Mouse (Mus musculus): ENCODE measurements around the gene Flt3l. TPM values are rescaled to one million over a fixed set of nuclear protein-coding genes. Genes with fewer than 3 reads are reported as not detected.

The Flt3l gene
- polyA plus RNA-seq, 1 experiment = 1.6 TPM

DNA sequence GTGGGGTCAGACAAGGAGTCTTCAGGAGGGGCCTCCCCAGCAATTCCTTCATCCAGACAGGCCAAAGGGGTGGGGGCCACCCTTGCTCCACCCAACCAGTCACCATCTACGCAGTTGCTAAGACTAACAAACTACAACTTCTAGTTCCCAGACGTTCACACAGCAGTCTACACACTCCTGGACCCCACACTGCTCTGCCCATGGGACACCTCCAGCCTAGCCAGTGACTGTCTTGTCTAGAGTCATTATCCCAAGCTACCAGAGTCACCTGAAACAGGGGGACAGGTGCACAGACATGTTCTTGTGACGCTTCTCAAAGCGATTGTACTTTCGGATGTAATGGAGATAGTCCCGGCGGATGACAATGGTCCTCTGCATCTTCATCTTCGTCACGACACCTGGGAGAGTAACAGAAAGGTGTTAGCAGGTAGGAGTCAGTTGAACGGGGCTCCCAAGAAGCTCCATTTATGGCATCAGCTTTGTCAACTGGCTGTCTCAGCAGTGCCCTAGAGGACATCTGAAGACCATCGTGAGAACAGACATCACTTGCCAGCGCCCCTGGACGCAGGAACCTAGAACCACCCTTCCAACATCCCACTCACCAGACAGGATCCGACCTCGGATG lies 13.6 kb downstream of the Flt3l start:
- TF ChIP-seq MYOG (IDR thresholded peaks at IDR 0.05; ENCODE audit: control insufficient read depth, extremely low read depth, insufficient read length) (no peak), MAX (IDR thresholded peaks at IDR 0.05) (no peak), USF1 (IDR thresholded peaks at IDR 0.05; ENCODE audit: low read depth) (no peak), FOSL1 (IDR thresholded peaks at IDR 0.05; ENCODE audit: insufficient read depth, low read length, poor library complexity, severe bottlenecking) (no peak), CEBPB (IDR thresholded peaks at IDR 0.05; ENCODE audit: low read depth) (no peak), MYOD1 (IDR thresholded peaks at IDR 0.05; ENCODE audit: control insufficient read depth, insufficient read length, low read depth) (no peak), CTCF (IDR thresholded peaks at IDR 0.05; ENCODE audit: control insufficient read depth, insufficient read depth, insufficient read length) (no peak)
- Histone ChIP-seq H3K79me2 (ENCODE audit: control insufficient read depth, insufficient read depth) (peaks cover 63% of the 10 kb centered on the region), H3K4me3 (ENCODE audit: insufficient read depth, poor library complexity, severe bottlenecking) (peak overlapping the region; percentile 95), H3K36me3 (ENCODE audit: control insufficient read depth, insufficient read depth) (peaks cover 82% of the 10 kb centered on the region), H3ac (ENCODE audit: control insufficient read depth, insufficient read length, low read depth) (peak overlapping the region; percentile 32), H3K27me3 (ENCODE audit: control insufficient read depth, insufficient read depth, insufficient read length) (no peaks in the 10 kb centered on the region), H3K79me3 (ENCODE audit: low read depth) (peaks cover 47% of the 10 kb centered on the region)

DNA sequence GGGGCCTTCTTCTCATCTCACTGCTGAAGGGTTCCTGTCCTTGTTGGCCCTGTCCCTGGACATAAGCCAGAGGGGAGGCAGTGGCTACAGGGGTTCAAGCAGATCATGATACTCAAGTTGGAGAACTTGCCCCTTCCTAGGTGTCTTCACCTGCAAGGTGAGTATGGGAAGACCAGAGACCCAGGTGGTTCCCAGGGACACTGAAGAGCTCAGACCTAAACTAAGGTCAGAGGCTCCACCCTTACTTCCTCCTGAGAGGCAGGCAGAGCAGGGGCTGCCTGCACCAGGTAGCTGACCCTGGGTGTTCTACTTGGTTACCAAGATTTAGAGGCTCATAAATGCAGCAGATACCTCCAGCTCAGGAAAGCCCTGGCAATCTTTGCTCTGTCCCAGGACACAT lies 14.3 kb downstream of the Flt3l start:
- Histone ChIP-seq H3K4me3 (ENCODE audit: insufficient read depth, poor library complexity, severe bottlenecking) (no peak overlapping the region), H3K79me2 (ENCODE audit: control insufficient read depth, insufficient read depth) (peaks cover 56% of the 10 kb centered on the region), H3K36me3 (ENCODE audit: control insufficient read depth, insufficient read depth) (peaks cover 75% of the 10 kb centered on the region), H3K79me3 (ENCODE audit: low read depth) (peaks cover 40% of the 10 kb centered on the region), H3K27me3 (ENCODE audit: control insufficient read depth, insufficient read depth, insufficient read length) (no peaks in the 10 kb centered on the region), H3ac (ENCODE audit: control insufficient read depth, insufficient read length, low read depth) (peak overlapping the region; percentile 14)
- no peak for TF ChIP-seq MAX (IDR thresholded peaks at IDR 0.05)
- no peak for TF ChIP-seq CEBPB (IDR thresholded peaks at IDR 0.05; ENCODE audit: low read depth)
- no peak for TF ChIP-seq FOSL1 (IDR thresholded peaks at IDR 0.05; ENCODE audit: insufficient read depth, low read length, poor library complexity, severe bottlenecking)
- TF ChIP-seq MYOD1 (IDR thresholded peaks at IDR 0.05; ENCODE audit: control insufficient read depth, insufficient read length, low read depth) = no peak
- TF ChIP-seq USF1 (IDR thresholded peaks at IDR 0.05; ENCODE audit: low read depth) = no peak
- no peak for TF ChIP-seq CTCF (IDR thresholded peaks at IDR 0.05; ENCODE audit: control insufficient read depth, insufficient read depth, insufficient read length)
- no peak for TF ChIP-seq MYOG (IDR thresholded peaks at IDR 0.05; ENCODE audit: control insufficient read depth, extremely low read depth, insufficient read length)

DNA sequence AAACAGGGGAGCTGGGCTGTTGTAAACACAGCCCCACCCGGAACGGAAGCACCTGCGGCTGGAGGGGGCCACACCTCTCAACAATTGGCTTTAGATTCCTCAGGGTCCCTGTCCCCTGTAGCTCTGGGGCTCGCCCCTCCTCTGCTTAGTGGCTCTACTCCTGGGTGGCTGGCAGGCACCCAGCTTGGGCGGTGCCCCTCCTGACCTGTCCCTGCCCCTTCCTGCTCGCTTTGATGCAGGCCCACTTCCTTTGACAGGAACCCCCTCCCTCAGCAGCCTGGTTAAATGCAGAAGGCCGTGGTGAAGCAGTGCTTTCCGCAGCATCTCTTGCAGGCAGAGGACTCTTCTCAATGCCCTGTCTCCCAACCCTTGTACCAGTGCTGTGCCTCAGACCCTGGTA lies 14.8 kb downstream of the Flt3l start:
- peaks cover 34% of the 10 kb centered on the region for H3K79me3 ChIP-seq (ENCODE audit: low read depth)
- H3K79me2 ChIP-seq (ENCODE audit: control insufficient read depth, insufficient read depth) = peaks cover 50% of the 10 kb centered on the region
- no peaks in the 10 kb centered on the region for H3K27me3 ChIP-seq (ENCODE audit: control insufficient read depth, insufficient read depth, insufficient read length)
- TF ChIP-seq MAX (IDR thresholded peaks at IDR 0.05) (no peak), USF1 (IDR thresholded peaks at IDR 0.05; ENCODE audit: low read depth) (no peak), CTCF (IDR thresholded peaks at IDR 0.05; ENCODE audit: control insufficient read depth, insufficient read depth, insufficient read length) (no peak)
- peak overlapping the region; percentile 19 for H3ac ChIP-seq (ENCODE audit: control insufficient read depth, insufficient read length, low read depth)
- peaks cover 70% of the 10 kb centered on the region for H3K36me3 ChIP-seq (ENCODE audit: control insufficient read depth, insufficient read depth)
- no peak overlapping the region for H3K4me3 ChIP-seq (ENCODE audit: insufficient read depth, poor library complexity, severe bottlenecking)

DNA sequence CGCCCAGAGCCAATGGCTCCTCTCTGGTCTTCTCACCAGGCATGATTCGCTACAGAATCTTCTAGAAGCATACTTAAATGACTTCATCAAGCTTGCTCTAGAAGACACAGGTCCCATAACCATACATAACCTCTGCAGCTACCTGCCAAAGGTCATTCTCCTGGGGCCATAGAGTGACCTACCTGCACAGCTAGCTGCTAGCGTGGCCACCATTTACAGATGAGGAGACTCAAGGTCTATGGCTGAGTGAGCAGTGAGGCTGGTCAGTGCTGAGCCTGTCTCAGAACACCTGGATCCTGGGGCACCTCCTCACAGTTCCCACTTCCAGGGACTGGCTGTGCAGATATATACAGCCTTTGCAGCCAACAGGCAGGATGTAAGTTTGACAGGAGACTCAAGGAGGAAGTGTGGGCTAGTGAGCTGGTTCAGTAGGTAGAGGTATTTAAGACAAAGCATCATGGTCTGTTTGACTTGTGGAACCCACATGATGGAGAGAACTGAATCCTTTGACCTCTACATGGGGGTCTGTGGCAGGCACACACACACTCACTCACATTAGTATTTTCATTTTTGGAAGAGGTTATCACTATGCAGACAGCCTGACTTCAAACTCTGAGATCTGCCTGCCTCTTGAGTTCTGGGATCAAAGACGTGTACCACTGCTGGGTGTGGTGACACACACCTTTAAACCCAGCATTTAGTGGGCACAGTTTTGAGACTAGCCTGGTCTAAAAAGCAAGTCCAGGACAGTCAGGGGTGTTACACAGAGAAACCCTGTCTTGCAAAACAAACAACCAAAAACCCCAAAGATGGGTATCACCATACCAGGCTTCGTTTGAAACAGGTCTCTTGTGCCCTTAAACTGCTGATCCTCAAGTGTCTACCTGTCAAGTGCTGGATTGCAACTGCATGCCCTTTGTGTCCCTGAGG lies 16.2 kb downstream of the Flt3l start:
- no peak overlapping the region for H3K4me3 ChIP-seq (ENCODE audit: insufficient read depth, poor library complexity, severe bottlenecking)
- H3K27me3 ChIP-seq (ENCODE audit: control insufficient read depth, insufficient read depth, insufficient read length) = no peaks in the 10 kb centered on the region
- H3K36me3 ChIP-seq (ENCODE audit: control insufficient read depth, insufficient read depth) = peaks cover 56% of the 10 kb centered on the region
- peaks cover 36% of the 10 kb centered on the region for H3K79me2 ChIP-seq (ENCODE audit: control insufficient read depth, insufficient read depth)
- no peak for TF ChIP-seq MYOD1 (IDR thresholded peaks at IDR 0.05; ENCODE audit: control insufficient read depth, insufficient read length, low read depth)
- TF ChIP-seq FOSL1 (IDR thresholded peaks at IDR 0.05; ENCODE audit: insufficient read depth, low read length, poor library complexity, severe bottlenecking) = no peak
- TF ChIP-seq USF1 (IDR thresholded peaks at IDR 0.05; ENCODE audit: low read depth) = no peak
- TF ChIP-seq CEBPB (IDR thresholded peaks at IDR 0.05; ENCODE audit: low read depth) = no peak
- TF ChIP-seq CTCF (IDR thresholded peaks at IDR 0.05; ENCODE audit: control insufficient read depth, insufficient read depth, insufficient read length) = no peak
- no peak for TF ChIP-seq MYOG (IDR thresholded peaks at IDR 0.05; ENCODE audit: control insufficient read depth, extremely low read depth, insufficient read length)
- TF ChIP-seq MAX (IDR thresholded peaks at IDR 0.05) = no peak
- no peak overlapping the region for H3ac ChIP-seq (ENCODE audit: control insufficient read depth, insufficient read length, low read depth)
- H3K79me3 ChIP-seq (ENCODE audit: low read depth) = peaks cover 24% of the 10 kb centered on the region

DNA sequence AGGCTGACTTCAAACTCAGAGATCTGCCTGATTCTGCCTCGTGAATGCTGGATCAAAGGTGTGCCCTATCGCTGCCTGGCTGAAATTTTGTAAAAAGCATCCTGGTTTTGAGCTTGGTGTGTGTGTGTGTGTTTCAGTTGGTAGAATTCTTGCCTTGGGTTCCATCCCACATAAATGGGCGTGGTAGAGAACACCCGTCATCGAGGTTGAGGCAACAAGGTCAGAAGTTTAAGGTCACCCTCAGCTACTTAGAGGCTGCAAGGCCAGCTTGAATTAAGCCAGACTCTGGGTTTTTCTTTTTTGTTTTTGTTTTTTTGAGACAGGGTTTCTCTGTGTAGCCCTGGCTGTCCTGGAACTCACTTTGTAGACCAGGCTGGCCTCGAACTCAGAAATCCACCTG lies 17.9 kb downstream of the Flt3l start:
- H3K79me3 ChIP-seq (ENCODE audit: low read depth) = peaks cover 17% of the 10 kb centered on the region
- no peak overlapping the region for H3K4me3 ChIP-seq (ENCODE audit: insufficient read depth, poor library complexity, severe bottlenecking)
- H3K36me3 ChIP-seq (ENCODE audit: control insufficient read depth, insufficient read depth) = peaks cover 47% of the 10 kb centered on the region
- H3K27me3 ChIP-seq (ENCODE audit: control insufficient read depth, insufficient read depth, insufficient read length) = no peaks in the 10 kb centered on the region
- TF ChIP-seq MAX (IDR thresholded peaks at IDR 0.05) (no peak), CEBPB (IDR thresholded peaks at IDR 0.05; ENCODE audit: low read depth) (no peak), USF1 (IDR thresholded peaks at IDR 0.05; ENCODE audit: low read depth) (no peak), MYOD1 (IDR thresholded peaks at IDR 0.05; ENCODE audit: control insufficient read depth, insufficient read length, low read depth) (no peak), FOSL1 (IDR thresholded peaks at IDR 0.05; ENCODE audit: insufficient read depth, low read length, poor library complexity, severe bottlenecking) (no peak), CTCF (IDR thresholded peaks at IDR 0.05; ENCODE audit: control insufficient read depth, insufficient read depth, insufficient read length) (no peak), MYOG (IDR thresholded peaks at IDR 0.05; ENCODE audit: control insufficient read depth, extremely low read depth, insufficient read length) (no peak)
- no peak overlapping the region for H3ac ChIP-seq (ENCODE audit: control insufficient read depth, insufficient read length, low read depth)
- H3K79me2 ChIP-seq (ENCODE audit: control insufficient read depth, insufficient read depth) = peaks cover 27% of the 10 kb centered on the region
